Mouse (Mus musculus) CH12.LX (cell line): ENCODE measurements at regions not wholly inside any gene's neighbourhood (a gene's known extent, or its start where the extent isn't known, plus 50 kb on each side); places are given as distances from the start of the nearest gene placed in this dataset.

Experiments
- CTCF ChIP-seq, 2 experiments: IDR thresholded peaks in 1 of 2; conservative IDR thresholded peaks in 1 of 2; 2 replicates each; pipeline ENCODE4 v1.5.1; 2011 to 2012; ENCODE audit warnings: low read depth in 2 of 2, low read length in 2 of 2, improper control_type of control experiment in 1 of 2, inconsistent platforms in 1 of 2, mild to moderate bottlenecking in 1 of 2, moderate library complexity in 1 of 2
- EP300 ChIP-seq: IDR thresholded peaks from 2 replicates; pipeline ENCODE4 v1.6.1; 2011; ENCODE audit warnings: low read length, improper control_type of control experiment
- HCFC1 ChIP-seq: IDR thresholded peaks from 2 replicates; pipeline ENCODE4 v1.6.1; 2012; ENCODE audit warnings: low read depth, mild to moderate bottlenecking, inconsistent platforms, low read length, improper control_type of control experiment
- IRF4 ChIP-seq: IDR thresholded peaks from 2 replicates; pipeline ENCODE4 v1.6.1; 2014; ENCODE audit warnings: low read depth, mild to moderate bottlenecking, inconsistent platforms, low read length, improper control_type of control experiment
- KAT2A ChIP-seq: IDR thresholded peaks from 2 replicates; pipeline ENCODE4 v1.6.1; 2012; ENCODE audit warnings: low read length, improper control_type of control experiment, inconsistent platforms; ENCODE audit not compliant: insufficient replicate concordance
- POLR2A ChIP-seq: IDR thresholded peaks from 2 replicates; pipeline ENCODE4 v1.6.1; 2011; ENCODE audit warnings: low read depth, mild to moderate bottlenecking, improper control_type of control experiment, low read length
- POLR2AphosphoS2 ChIP-seq: IDR thresholded peaks from 2 replicates; pipeline ENCODE4 v1.6.1; 2011; ENCODE audit warnings: low read depth, low read length, improper control_type of control experiment
- USF1 ChIP-seq: IDR thresholded peaks from 2 replicates; pipeline ENCODE4 v1.6.1; 2014; ENCODE audit warnings: low read depth, mild to moderate bottlenecking, inconsistent platforms, low read length, improper control_type of control experiment
- ZC3H11A ChIP-seq: IDR thresholded peaks from 2 replicates; pipeline ENCODE4 v1.6.1; 2012; ENCODE audit warnings: low read depth, mild to moderate bottlenecking, inconsistent platforms, low read length, improper control_type of control experiment
- ZKSCAN1 ChIP-seq: IDR thresholded peaks from 2 replicates; pipeline ENCODE4 v1.6.1; 2012; ENCODE audit warnings: low read depth, inconsistent platforms, low read length, improper control_type of control experiment, borderline replicate concordance
- ZNF384 ChIP-seq: IDR thresholded peaks from 2 replicates; pipeline ENCODE4 v1.6.1; 2012; ENCODE audit warnings: low read depth, low read length, improper control_type of control experiment, inconsistent platforms

GRCm38 (mm10) chr2:48373086-48373485 is 440.8 kb upstream of the Acvr2a start:
- no peak for TF ChIP-seq EP300
- TF ChIP-seq USF1: no peak
- no peak for TF ChIP-seq POLR2A
- TF ChIP-seq POLR2AphosphoS2: no peak
- TF ChIP-seq ZC3H11A: no peak
- no peak for TF ChIP-seq CTCF (conservative IDR thresholded peaks at IDR 0.05 in 1 of 2, IDR thresholded peaks at IDR 0.05 in 1 of 2; ENCODE audit: low read depth in 2 of 2, low read length in 2 of 2)
- TF ChIP-seq ZKSCAN1: no peak
- TF ChIP-seq ZNF384: no peak
- no peak for TF ChIP-seq HCFC1
- TF ChIP-seq KAT2A: no peak
- no peak for TF ChIP-seq IRF4
